Mouse (Mus musculus) lung, embryonic 14.5 days (tissue): ENCODE data around the gene Ccdc43. TPM values are rescaled to one million over a fixed set of nuclear protein-coding genes. Genes with fewer than 3 reads are reported as not detected.
A peak's percentile ranks its signal among the peaks of the same experiment; 100 is the strongest.

Source experiments
- ATAC-seq: fragments of 200-750 bp; cut with Nextera tagmentation; 2 replicates; pipeline ENCODE4 v1.8.0; 2017; ENCODE audit warnings: mild to moderate bottlenecking, moderate TSS enrichment, moderate library complexity; ENCODE audit not compliant: insufficient read depth
- DNase-seq: peaks from one replicate; pipeline ENCODE4 v3.0.0-alpha.2; 2015
- H3K27ac ChIP-seq: fragments of 300-500 bp; sonication (generic); 2 replicates; pipeline ENCODE4 v1.5.1; 2014; ENCODE audit warnings: low read depth, mild to moderate bottlenecking, moderate library complexity
- H3K27me3 ChIP-seq: fragments of 300-500 bp; sonication (generic); 2 replicates; pipeline ENCODE4 v1.6.1; 2014; ENCODE audit warnings: low read length, control low read depth; ENCODE audit not compliant: insufficient read depth
- H3K36me3 ChIP-seq: fragments of 300-500 bp; sonication (generic); 2 replicates; pipeline ENCODE4 v1.6.1; 2014; ENCODE audit warnings: control low read depth; ENCODE audit not compliant: insufficient read depth
- H3K4me1 ChIP-seq: fragments of 300-500 bp; sonication (generic); 2 replicates; pipeline ENCODE4 v1.6.1; 2014; ENCODE audit warnings: antibody characterized with exemption, control low read depth; ENCODE audit not compliant: insufficient read depth
- H3K4me2 ChIP-seq: fragments of 300-500 bp; sonication (generic); 2 replicates; pipeline ENCODE4 v1.6.1; 2014; ENCODE audit warnings: mild to moderate bottlenecking
- H3K4me3 ChIP-seq: fragments of 300-500 bp; sonication (generic); 2 replicates; pipeline ENCODE4 v1.5.1; 2014; ENCODE audit warnings: low read depth, low read length
- H3K9ac ChIP-seq: fragments of 300-500 bp; sonication (generic); 2 replicates; pipeline ENCODE4 v1.6.1; 2014
- H3K9me3 ChIP-seq: fragments of 300-500 bp; sonication (generic); 2 replicates; pipeline ENCODE4 v1.6.1; 2016; ENCODE audit warnings: low read depth, low read length, control low read depth
- CTCF ChIP-seq: IDR thresholded peaks from 2 replicates; pipeline ENCODE4 v1.5.1; 2016; ENCODE audit warnings: antibody characterized with exemption, low read depth
- WGBS: fragments of 180-500 bp; shearing (Covaris S2); extraction: QIAGEN DNeasy Blood & Tissue Kit; methylation state at CpG from one replicate; pipeline ENCODE4 v1.1.7; 2014; 5-methylcytosine and 5-hydroxymethylcytosine counted together
- polyA plus RNA-seq: library from polyadenylated mRNA; unstranded; fragments of >200 nt; fragmentation: Nextera tagmentation; extraction: Ambion mirVana; gene quantifications from 2 replicates; pipeline ENCODE4 v1.2.1, GENCODE M21; 2014

Ccdc43 gene
- polyA plus RNA-seq = 44.5 and 46.4 TPM in 2 replicates

GRCm38 (mm10) chr11:102697338-102698017 lies at the start of gene Ccdc43:
TSS of gene Ccdc43 (minus strand) at chr11:102697782.
- Histone ChIP-seq H3K36me3 (no peaks in the 10 kb centered on the region), H3K4me2 (peak within 1 kb of the TSS; percentile 79), H3K9me3 (no peaks in the 10 kb centered on the region), H3K27me3 (no peaks in the 10 kb centered on the region), H3K4me3 (peak within 1 kb of the TSS; percentile 68), H3K4me1 (no peaks in the 10 kb centered on the region), H3K9ac (peak within 1 kb of the TSS; percentile 77), H3K27ac (peak within 1 kb of the TSS; percentile 43; the same call in 1 of the 2 replicates)
- TF ChIP-seq CTCF = no peak
- DNase-seq (peak; percentile 91), ATAC-seq (peak; percentile 98)
- 0% methylated on average over 49 of the region's 49 CpGs for WGBS

DNA sequence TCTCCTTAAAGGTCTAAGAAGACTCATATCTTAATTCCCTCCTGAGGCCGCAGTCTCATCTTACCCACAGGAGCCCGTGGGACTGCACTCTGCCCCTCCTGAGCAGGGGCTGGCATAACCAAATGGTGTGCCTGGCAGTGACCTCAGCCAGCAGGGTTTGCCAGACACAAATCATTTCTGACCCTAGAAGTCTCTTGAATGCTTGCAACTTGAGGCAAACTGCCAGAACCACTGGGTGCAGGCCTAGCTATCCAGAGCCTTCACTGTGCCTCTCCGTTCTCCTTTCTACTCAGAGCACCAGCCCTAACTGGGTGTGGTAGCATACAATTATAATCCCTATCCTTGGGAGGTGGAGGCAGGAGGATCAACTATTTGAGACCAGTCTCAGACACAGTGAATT lies 47.2 kb upstream of the Ccdc43 start:
- Histone ChIP-seq H3K27ac (no peak overlapping the region), H3K9ac (no peak overlapping the region), H3K27me3 (peaks cover 3% of the 10 kb centered on the region; the same call in 1 of the 2 replicates), H3K36me3 (no peaks in the 10 kb centered on the region), H3K4me1 (0 out of 2 replicates have a peak, but pooled peaks cover 1% of the 10 kb centered on the region), H3K9me3 (no peaks in the 10 kb centered on the region), H3K4me3 (no peak overlapping the region), H3K4me2 (no peak overlapping the region)
- DNase-seq (no peak), ATAC-seq (no peak)
- 79% methylated on average over 3 of the region's 3 CpGs for WGBS
- no peak for TF ChIP-seq CTCF

DNA sequence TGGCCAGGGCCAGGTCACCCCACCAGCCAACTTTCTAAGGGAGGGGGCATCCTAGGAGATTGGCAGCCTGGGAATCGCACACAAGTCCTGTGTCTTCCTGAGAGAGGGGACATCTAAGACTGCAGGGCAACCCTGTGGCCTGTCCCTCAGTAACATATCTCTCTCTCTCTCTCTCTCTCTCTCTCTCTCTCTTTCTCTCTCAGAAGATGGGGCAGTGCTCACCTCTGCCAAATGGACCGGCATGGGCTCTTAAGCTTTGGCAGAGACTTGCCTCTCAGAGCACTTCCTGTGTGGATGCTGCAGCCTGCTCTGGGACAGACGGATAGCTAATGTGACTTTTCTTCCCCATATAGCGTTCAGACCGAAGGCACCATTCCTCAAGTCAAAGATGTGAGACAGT lies 45.3 kb upstream of the Ccdc43 start:
- no peak for ATAC-seq

GRCm38 (mm10) chr11:102742066-102742465 lies 44.5 kb upstream of the Ccdc43 start:
- Histone ChIP-seq H3K27me3 (peaks cover 6% of the 10 kb centered on the region; the same call in 1 of the 2 replicates), H3K27ac (no peak overlapping the region), H3K4me1 (0 out of 2 replicates have a peak, but pooled peaks cover 4% of the 10 kb centered on the region), H3K4me3 (no peak overlapping the region), H3K4me2 (no peak overlapping the region), H3K9me3 (no peaks in the 10 kb centered on the region), H3K9ac (no peak overlapping the region), H3K36me3 (no peaks in the 10 kb centered on the region)
- DNase-seq (no peak), ATAC-seq (no peak)
- 54% methylated on average over 7 of the region's 7 CpGs for WGBS
- no peak for TF ChIP-seq CTCF

More for the DNA sequence above, 45.3 kb upstream of the Ccdc43 start:
- peaks cover 6% of the 10 kb centered on the region; the same call in 1 of the 2 replicates for H3K27me3 ChIP-seq
- H3K4me3 ChIP-seq = no peak overlapping the region
- no peak overlapping the region for H3K4me2 ChIP-seq
- no peaks in the 10 kb centered on the region for H3K36me3 ChIP-seq
- no peaks in the 10 kb centered on the region for H3K9me3 ChIP-seq
- DNase-seq = no peak
- H3K9ac ChIP-seq = no peak overlapping the region
- H3K4me1 ChIP-seq = 0 out of 2 replicates have a peak, but pooled peaks cover 4% of the 10 kb centered on the region
- H3K27ac ChIP-seq = no peak overlapping the region
- WGBS = 66% methylated on average over 5 of the region's 5 CpGs
- no peak for TF ChIP-seq CTCF

DNA sequence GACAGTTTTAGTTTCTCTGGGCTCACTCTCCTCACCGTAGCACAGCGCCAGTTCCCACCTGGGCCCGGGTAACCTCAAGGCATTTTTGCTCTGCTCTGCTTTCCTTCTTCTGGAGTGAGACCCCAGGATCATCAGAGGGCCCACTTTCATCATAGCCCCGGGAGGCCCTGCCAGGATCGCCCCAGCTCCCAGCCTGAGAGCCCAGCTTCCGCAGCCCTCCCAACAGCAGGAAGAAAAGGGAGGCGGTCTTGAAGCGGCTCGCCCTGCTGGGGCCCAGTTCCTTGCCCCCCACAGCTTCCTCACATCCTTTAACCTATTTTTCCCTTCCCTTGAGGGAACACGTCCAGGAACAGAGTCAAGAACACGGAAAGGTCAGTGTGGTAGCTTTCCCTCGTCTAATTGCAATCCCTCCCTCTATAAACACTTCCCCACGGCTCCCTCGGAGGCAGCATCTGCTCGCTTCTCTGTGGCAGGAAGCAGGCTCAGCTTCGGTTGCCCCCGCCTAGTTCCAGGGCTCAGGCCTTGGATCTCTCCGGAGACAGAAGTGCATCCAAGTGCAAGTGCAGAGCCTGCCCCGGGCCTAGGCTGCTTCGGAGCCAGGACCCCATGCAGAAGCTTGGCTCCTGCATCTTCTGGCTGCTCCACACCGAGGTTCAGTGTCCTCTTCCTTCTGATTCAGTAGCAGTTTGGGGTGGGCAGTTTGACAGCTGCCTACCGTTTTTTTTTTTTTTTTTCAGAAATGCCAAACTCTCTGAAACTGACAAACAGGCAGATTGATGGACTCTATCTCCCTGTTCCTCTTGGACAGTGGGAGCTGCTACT lies 43.8 kb upstream of the Ccdc43 start:
- H3K9me3 ChIP-seq = no peaks in the 10 kb centered on the region
- no peak overlapping the region for H3K9ac ChIP-seq
- WGBS = 14% methylated on average over 22 of the region's 22 CpGs
- H3K27me3 ChIP-seq = peaks cover 6% of the 10 kb centered on the region; the same call in 1 of the 2 replicates
- no peak for ATAC-seq
- H3K36me3 ChIP-seq = no peaks in the 10 kb centered on the region
- H3K4me2 ChIP-seq = peak overlapping the region; percentile 31; the same call in 1 of the 2 replicates
- no peak overlapping the region for H3K4me3 ChIP-seq
- TF ChIP-seq CTCF = no peak
- no peak overlapping the region for H3K27ac ChIP-seq
- peak; percentile 56 for DNase-seq
- 0 out of 2 replicates have a peak, but pooled peaks cover 4% of the 10 kb centered on the region for H3K4me1 ChIP-seq

DNA sequence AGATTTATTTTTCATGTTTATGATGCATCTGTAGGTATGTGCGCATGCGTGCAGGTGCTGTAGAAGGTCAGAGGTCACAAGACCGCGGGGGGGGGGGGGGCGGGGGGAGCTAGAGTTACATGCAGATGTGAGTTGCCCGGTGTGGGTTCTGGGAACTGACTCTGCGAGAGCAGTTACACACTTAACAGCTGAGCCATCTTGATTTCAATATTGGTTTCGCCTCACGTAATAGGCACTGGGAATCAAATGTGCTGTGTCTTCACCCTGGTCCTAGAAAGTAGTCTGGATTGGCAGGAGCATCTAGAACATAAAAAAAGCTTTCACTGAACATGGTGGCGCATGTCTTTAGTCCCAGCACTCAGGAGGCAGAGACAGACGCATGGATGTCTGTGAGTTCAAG lies 43.1 kb upstream of the Ccdc43 start:
- Histone ChIP-seq H3K27ac (no peak overlapping the region), H3K27me3 (peaks cover 6% of the 10 kb centered on the region; the same call in 1 of the 2 replicates), H3K4me3 (no peak overlapping the region), H3K9ac (no peak overlapping the region), H3K4me1 (0 out of 2 replicates have a peak, but pooled peaks cover 4% of the 10 kb centered on the region), H3K9me3 (no peaks in the 10 kb centered on the region), H3K36me3 (no peaks in the 10 kb centered on the region), H3K4me2 (no peak overlapping the region)
- 55% methylated on average over 11 of the region's 11 CpGs for WGBS
- no peak for TF ChIP-seq CTCF
- DNase-seq = no peak
- no peak for ATAC-seq
